Mouse (Mus musculus) kidney, postnatal 10 days (tissue): Measurements from ENCODE around the gene Abcc4.

Experiments
- DNase-seq: peaks from one replicate; pipeline ENCODE4 v3.0.0; 2021; ENCODE audit warnings: mixed read lengths

The Abcc4 gene

DNA sequence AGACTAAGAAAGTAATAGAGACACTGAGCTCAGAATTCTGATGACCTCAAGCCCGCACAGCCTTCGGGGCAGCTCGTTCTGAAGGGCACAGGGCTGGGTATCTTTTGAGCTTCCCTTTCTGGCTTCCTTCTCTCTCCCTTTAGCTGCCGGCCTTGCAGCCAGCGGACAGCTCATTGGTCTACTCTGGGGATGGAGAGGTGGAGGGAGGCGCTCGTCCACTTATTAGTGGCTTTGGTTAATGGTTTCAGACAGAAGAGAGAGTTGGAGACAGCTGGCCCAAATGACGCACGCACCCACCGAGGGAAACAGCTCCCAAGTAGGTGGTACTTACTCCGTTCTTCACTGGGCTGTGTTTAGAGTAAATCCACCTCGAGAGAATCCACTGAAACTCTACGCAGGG lies 214.7 kb downstream of the Abcc4 start:
- no peak for DNase-seq

DNA sequence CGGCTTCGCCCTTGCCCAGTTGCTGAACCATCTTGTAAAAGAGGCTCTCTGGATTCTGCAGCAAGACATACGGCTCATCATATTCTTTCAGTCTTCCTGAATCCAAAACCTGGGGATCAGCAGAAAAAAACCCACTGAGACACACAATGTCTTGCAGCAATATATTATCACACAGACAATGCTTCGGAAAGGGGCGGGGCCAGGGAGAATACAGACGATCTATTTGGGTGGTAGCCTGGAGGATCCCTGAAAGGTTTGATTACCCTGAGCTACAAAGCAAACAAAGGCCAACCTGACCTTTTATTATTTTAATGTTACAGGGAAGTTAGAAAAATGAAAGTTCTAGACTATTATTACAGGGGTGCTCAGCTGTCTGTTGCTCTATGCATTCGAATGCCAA lies 215.5 kb downstream of the Abcc4 start:
- DNase-seq: no peak

DNA sequence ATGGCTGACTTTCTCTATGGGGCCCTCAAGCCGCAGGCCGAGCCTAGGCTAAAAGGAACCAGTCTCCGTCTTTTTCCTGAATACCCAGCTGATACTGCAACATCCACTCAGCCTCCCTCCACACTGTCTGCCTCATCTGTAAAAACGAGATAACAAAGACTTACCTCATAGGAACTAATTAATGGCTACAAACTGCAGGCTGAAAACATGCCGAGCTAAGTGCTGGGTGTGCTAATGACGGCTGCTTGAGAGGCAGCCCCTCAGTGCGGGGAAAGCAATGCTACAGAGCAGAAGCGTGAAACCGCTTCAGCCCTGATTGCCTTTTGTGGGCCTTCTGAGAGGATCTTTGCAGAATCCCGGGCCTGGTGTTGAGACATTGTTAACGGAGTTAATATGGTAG lies 219.7 kb downstream of the Abcc4 start:
- no peak for DNase-seq

DNA sequence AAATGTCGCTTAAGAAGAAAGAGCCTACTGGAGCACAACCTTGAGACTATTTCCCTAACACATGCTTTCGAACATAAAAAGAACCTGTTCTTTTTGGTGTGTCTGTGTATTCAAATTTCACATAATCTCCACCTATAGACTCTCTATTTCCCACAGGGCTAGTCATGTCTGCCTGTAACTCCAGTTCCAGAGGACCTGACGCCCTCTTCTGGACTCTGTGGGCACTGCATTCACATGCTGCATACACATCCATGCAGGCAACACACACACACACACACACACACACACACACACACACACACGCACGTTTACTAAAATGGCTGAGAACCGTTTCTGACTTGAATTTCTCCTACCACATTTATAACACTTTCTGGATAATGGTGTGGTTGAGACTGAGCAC lies 220.4 kb downstream of the Abcc4 start:
- no peak for DNase-seq

DNA sequence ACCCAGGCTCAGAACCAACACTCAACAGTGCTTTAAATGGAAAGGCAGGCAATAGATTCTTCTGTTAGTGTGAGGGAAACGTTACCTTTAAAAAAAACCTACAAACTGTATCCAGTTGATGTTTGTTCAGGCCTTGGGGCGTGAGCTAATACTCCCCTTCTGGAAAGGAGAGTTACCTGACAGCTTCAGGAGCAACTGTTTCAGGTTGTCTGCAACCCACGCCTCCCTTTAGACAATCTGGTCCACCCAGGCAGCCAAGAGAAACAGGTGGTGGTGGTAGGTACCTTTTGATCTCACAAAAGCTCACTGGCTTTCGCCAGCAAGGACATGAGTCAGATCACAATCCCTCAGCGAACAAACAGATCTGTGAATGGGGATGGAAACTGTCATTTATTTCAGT lies 223.7 kb downstream of the Abcc4 start:
- no peak for DNase-seq

DNA sequence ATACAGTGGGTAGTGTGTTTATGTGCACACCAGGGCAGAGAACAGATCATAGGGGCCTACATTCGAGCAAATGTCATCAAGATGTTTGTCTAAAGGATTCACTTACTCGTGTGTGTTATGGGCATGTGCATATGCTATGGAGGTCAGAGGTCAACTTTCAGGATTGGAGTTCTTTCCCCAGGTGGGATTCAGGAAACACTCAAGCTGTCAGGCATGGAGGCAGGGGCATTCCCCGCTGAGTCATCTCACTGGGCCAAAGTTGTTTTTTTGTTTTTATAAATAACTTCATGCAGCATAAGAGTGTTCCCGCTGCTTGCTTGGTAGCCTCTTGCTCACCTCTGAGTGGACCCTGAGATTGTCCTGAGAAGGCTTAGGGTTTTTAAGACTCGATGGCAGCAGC lies 224.2 kb downstream of the Abcc4 start:
- DNase-seq: no peak

DNA sequence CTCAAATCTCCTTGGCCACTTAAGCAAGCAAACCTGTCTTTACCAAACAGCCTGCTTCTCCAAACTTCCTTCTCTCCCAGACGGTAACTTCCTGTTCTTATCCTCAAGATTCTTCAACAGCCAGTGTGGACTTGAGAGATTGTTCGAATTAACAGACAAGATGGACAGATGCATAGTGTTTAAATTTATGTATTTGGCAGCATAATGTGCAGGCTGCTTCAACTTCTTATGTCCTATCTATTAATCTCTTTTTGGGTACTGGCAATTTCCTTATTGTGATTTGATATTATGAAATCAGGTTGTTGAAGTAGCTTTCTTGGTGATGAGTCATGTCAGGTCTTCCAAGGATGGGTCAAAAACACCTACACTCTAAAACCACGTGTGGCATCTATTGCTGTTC lies 229.7 kb downstream of the Abcc4 start:
- no peak for DNase-seq

DNA sequence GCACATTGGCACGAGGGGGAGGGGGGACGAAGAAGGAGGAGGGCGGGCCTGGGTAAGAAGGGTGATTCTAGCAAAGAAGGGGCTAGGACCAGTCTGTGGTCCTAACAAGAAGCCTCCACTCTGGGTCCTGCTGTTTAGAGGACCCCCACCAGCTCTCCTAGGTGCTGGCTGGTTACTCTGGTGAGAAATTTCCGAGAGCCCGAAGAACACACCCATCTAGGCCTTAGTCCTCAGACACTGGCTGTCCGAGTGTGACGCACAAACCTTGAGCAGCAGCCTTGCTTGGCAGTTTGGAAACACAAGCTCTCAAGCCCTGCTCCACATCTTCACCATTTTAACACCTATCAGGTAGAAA lies 230.9 kb downstream of the Abcc4 start:
- no peak for DNase-seq

DNA sequence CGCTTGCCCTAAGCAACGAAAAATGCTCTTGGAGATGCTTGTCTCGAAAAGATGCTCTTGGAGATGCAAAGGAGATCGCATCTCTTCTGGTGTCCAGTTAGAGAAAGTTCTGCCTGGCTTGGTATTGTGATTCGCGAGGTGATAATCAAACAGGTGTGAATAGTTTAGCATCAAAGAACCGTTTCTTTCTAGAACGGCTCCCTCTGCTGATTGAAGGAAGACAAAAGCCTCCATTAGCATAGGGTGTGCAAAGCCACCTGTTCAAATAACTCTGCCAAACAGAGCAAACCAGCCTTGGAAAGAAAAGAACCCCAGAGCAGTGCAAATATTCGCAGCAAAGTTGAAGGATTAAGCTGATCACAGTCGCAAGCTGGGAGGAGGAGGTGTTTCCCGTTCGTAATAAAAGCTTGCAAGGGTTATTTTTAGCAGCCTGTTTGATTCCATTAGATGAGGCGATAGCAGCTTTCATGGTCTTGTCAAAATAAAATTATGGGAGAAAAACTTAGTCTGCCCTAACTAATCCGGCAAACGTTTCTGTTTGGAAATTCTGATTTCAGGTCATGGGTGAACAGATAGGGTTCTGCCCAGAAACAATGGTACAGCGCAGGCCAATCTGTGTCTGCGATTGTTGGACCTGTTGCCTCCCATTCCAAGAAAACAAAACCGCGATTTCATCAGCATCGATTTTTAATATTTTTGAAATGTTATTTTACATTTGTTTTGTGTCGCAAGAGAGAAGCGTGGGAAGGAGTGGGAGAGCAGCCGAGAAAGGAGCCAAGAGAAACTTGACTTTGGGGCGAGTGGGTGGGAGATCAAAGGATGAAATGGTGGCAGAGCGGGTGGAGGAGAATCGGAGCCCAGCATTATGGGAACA lies 231.6 kb downstream of the Abcc4 start:
- no peak for DNase-seq

DNA sequence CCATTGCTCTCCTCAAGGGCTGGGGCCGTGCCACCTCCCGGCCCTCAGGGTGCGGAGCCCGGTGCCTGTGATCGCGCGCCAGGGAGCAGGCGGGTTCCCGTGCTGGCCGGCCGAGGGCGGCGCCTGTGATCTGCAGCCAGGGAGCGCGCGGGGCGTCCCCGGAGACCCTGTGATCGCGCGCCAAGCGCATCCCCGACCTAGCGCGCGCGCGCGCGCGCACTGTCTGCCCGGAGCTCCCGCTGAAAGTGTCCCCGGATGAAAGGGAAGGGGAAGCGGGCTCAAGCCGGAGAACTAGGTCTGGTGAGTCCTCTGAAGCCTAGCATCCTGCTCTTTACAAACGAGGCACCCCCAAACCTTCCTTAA lies 232.2 kb downstream of the Abcc4 start:
- DNase-seq: peak; percentile 43

DNA sequence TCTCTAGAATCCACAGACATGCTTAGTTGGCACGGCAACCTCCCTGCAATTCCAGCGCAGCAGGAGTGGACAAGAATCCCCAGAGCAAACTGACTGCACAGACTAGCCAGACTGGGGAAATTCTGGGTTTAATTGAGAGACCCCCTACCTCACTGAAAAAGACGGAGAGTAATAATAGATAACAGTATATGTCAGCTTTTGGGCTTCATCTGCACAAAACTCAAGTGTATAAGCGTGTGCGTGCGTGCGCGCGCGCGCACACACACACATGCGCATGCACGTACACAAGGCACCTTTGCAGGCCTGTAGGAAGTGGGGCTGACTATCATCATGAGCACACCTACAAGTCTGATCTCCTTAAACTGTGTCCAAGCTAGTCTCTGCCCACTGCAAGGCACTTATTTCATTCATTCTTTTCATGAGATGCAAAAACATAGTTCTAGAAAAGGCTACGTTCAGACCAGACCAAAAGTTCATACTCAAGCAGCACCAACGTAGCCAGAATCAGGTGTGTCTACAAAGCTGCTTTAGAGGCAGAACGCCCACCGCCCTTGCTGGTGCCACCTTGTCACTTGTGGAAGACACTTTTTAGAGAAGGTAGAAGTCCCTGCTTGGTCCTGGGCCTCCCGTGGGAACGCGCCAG lies 232.7 kb downstream of the Abcc4 start:
- no peak for DNase-seq

DNA sequence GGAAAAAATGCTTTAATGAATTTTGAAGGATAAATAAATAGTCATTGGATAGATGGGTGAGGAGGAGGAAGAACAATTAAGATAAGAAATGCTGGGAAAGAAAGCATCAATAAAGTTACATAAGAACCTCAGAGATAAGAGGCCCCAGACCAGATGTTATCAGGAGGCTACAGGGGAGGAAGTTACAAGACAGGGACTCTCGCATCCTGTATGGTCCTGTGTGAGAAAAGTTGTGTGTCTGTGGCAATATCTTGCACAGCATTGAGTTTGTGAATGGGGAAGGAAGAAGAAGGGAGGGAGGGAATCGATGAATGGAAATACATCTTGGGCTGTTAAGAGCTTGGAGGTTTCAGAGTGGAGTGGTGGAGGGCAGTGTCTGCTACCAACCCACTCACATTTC lies 240.7 kb downstream of the Abcc4 start:
- no peak for DNase-seq

DNA sequence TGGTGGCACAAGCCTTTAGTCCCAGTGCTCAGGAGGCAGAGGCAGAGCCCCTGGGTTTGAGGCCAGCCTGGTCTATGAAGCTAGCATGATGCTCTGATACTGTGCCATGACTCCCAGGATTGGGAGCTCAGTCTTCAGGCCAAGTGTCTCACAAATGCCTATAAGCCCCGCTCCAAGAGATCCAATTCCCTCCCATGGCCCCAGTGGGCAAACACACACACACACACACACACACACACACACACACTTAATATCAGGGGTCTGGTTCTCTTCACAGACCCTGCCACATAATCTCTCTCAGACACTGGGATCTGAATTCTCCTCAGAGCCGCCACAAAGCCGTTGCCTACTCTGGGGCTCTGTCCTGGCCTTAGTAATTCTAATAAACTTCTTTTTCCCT lies 241.6 kb downstream of the Abcc4 start:
- no peak for DNase-seq

DNA sequence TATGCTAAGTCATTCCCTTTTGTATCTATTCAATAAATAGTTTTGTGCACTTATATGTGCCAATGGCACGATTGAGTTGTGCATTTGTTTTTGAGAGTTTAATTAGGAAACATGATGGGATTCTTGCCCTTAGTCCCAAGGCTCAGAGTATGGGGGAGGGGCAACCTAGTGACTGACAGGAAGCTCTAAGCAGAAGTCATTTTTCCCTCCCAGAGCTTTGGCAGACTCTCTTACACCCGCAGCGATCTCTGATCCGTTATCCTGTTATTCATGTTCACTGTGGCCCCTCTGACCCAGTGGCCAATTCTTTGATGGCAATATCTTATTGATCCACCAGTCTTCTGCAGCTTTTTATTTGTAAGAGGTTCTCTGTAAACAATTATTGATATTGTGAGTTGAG lies 253.4 kb downstream of the Abcc4 start:
- DNase-seq: no peak

DNA sequence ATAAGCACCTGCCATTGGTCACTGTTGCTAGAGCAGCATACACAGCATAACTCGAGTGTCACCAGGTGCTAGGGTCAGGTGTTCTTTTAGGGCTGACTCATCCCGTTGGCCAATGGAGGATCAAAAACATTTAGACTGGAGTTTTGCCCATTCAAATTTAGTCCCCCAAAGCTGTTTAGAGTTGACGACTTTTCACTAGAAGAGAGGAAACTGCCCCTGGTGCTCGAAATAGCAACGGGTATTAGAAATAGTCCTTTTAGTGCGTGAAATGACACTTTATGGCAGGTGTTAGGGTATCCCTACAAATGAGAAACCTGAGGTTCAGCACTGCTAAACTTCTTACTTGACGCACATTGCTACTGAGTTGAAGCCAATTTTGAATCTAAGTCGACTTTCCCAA lies 265.9 kb downstream of the Abcc4 start:
- DNase-seq: no peak

DNA sequence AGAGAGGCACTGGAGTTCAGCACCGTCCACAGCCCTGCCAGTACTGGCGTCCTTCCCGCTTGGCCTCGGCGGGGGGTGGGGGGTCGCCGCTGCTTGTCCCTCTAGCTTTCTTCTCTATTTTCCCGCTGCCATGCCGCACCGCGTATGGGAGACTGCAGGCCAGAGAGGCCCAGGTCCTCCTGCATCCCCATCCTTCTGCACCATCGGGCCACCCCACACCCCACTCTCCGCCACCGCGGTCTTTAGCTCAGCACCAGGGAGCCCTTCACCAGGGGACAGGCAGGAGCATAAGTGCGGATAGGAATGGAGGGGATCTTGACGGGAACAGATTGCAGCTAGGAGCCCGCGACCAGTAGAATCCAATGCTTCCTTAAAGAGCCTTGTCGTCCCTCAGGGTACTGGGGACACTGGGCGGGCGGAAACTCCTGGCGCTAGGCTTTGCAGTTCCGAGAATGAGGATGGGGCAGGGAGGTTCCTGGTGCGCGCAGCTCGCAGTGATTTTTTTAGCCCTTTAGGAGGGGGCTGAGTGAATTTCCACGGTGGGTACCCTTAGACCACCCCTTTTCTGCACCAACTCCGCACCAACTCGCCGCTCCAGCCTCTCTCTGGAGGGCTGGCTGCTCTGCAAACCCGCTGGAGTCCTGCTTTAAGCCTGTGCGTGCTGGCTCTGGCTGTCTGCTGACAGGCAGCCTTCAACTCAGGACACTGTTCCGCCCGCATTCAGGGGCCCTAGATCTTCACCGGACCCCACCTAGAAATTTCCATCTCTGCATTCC lies 268.7 kb downstream of the Abcc4 start:
- DNase-seq: peak; percentile 30

DNA sequence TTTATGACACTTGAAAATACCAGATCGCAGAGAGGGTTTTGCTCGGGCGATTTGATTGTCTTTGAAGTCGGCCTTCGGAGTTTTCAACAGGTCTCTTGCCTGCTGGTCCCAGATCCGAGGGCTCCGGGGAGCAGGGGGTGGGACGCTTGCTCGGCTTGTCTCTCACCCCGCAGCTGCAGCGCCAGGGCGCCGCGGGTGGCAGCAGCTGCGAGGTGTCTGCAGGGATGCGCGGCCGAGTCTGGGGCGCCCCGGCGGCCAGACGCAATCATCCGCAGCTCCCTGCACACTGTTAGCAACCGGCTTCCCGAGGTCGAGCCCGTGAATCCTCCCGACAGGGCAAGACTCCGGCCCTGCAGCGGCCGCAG lies 269.2 kb downstream of the Abcc4 start:
- peak; percentile 35 for DNase-seq

DNA sequence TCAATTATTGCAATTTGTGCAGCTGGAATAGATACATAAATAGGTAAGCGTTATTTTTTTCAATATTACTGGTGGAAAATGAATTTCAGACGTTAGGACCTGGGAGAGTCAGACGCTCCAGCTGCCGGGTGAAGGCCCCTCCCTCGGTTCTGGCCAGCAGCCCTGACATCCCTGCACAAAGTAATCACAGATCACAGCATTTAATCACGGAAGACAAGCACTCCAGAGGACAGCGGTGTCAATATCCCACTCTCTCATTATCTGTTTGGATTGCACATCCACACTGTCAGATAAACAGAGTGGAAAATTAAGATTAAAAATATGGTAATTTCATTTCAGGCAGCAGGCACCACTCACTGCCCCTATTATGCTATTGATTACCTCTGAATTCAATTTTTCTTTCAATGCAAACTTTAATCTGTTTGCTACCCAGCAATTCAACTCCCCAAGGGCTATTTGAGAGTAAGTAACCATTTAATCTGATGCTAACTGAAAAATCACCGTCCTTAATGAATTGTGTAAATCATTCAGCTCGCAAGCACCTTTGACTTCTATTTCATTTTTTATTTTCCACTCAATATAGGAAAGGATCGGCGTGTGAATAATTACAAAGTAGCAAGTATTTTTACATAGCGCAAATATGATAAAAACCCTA lies 270.2 kb downstream of the Abcc4 start:
- no peak for DNase-seq

DNA sequence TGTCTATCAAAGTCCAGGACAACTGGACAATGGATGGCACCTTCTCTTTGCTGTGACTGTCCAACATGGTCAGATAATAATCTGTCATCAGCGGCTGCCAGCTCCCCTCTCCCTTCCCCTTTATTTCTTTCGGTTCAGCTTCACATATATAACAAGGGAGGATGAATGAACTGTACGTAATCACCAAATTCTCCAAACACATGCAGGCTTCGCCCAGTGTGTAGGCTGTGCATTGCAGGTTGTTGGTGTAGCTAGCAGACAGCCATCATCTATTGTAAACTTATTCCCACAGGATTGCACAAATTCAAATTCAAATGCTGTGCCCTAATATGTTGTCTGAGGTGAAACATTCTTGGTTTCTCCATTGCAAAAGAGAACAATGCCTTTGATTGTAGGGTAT lies 271.2 kb downstream of the Abcc4 start:
- DNase-seq: no peak

DNA sequence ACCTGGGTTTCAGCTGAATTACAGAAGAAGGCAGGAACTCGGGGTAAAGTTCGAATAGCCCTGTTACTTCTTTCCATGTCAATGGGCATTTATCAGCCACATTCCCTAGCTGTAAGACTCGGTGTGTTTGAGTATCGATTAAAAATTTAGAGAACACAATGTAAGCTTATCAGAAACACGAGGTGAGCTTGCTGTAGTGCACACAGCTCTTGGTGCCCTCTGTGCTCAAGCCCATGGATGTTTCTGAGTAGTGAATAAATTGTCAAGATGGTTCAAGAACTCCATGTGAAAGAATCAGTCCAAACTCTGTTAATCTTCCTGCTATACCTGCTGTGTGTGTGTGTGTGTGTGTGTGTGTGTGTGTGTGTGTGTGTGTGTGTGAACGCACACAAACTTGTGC lies 272.2 kb downstream of the Abcc4 start:
- DNase-seq: no peak
